Mouse (Mus musculus): ENCODE data around the gene Slc30a5.

DNA sequence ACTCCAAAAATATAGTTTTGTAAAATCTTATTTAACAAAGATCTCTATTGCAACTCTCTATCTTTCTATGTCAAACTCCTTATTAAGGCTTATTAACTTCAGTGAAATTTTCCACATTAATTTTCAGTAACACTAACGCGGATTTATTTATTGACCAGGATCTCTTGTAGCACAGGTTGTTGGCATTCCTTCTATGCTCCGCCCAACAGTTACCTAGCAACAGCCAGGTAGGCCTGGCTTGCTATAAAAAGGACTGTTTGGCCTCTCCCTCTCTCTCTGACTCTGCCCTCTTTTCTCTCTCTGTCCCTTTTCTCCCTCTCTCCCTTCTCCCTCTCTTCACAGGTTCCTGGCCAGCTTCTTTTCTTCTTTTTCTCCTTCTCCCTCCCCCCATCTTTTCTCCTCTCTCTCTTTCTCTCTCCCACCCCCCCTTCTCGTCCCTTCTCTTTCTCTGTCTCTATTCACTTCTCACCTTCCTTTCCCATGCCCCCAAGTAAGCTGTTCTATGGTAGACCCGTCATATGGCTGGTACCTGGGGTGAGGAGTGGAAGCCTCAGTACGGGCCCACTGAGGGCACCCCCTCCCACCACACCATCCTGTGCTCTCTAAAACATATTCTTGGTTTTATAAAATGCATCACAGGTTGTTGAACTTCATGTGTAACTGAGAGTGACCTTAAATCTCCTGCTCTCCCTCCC, 45.8 kb downstream of the Slc30a5 start:
- TF ChIP-seq CTCF (IDR thresholded peaks at IDR 0.05; ENCODE audit: insufficient read depth, low read length), result no peak
- TF ChIP-seq POLR2A (IDR thresholded peaks at IDR 0.05; ENCODE audit: borderline replicate concordance, extremely low read depth, low read depth, low read length), result no peak

Measured in lung, adult 2 months (tissue).